Mouse (Mus musculus) intestine, postnatal 0 days (tissue): ENCODE measurements around the gene Zc2hc1b. TPM values are rescaled to one million over a fixed set of nuclear protein-coding genes. Genes with fewer than 3 reads are reported as not detected.

Source experiments
- ATAC-seq: fragments of 200-750 bp; cut with Nextera tagmentation; 2 replicates; pipeline ENCODE4 v1.8.0; 2017; ENCODE audit warnings: mild to moderate bottlenecking, moderate TSS enrichment, moderate library complexity
- H3K27ac ChIP-seq: fragments of 300-500 bp; sonication (generic); 2 replicates; pipeline ENCODE4 v1.5.1; 2014; ENCODE audit warnings: mild to moderate bottlenecking, low read depth, low read length, moderate library complexity
- H3K27me3 ChIP-seq: fragments of 300-500 bp; sonication (generic); replicated peaks from 2 replicates; pipeline ENCODE4 v1.6.1; 2014; ENCODE audit warnings: low read length, mixed read lengths; ENCODE audit not compliant: control insufficient read depth, insufficient read depth
- H3K36me3 ChIP-seq: fragments of 300-500 bp; sonication (generic); 2 replicates; pipeline ENCODE4 v1.6.1; 2014; ENCODE audit warnings: mild to moderate bottlenecking, moderate library complexity; ENCODE audit not compliant: control insufficient read depth, insufficient read depth
- H3K4me1 ChIP-seq: fragments of 300-500 bp; sonication (generic); replicated peaks from 2 replicates; pipeline ENCODE4 v1.6.1; 2014; ENCODE audit warnings: antibody characterized with exemption, low read length, mixed read lengths; ENCODE audit not compliant: control insufficient read depth, insufficient read depth
- H3K4me2 ChIP-seq: fragments of 300-500 bp; sonication (generic); replicated peaks from 2 replicates; pipeline ENCODE4 v1.6.1; 2014; ENCODE audit warnings: low read depth, mild to moderate bottlenecking, moderate library complexity
- H3K4me3 ChIP-seq: fragments of 300-500 bp; sonication (generic); 2 replicates; pipeline ENCODE4 v1.5.1; 2014; ENCODE audit warnings: low read depth, low read length
- H3K9ac ChIP-seq: fragments of 300-500 bp; sonication (generic); 2 replicates; pipeline ENCODE4 v1.6.1; 2014; ENCODE audit warnings: mild to moderate bottlenecking, low read depth, low read length
- H3K9me3 ChIP-seq: fragments of 300-500 bp; sonication (generic); 2 replicates; pipeline ENCODE4 v1.6.1; 2016; ENCODE audit warnings: mixed run types; ENCODE audit not compliant: control insufficient read depth
- CTCF ChIP-seq: sonication (generic); IDR thresholded peaks from 2 replicates; pipeline ENCODE4 v1.5.1; 2016; ENCODE audit warnings: low read depth, mild to moderate bottlenecking, control low read depth, antibody characterized with exemption, moderate library complexity
- WGBS: fragments of 180-500 bp; shearing (Covaris S2); extraction: QIAGEN DNeasy Blood & Tissue Kit; methylation state at CpG from one replicate; pipeline ENCODE4 v1.1.7; 2014; 5-methylcytosine and 5-hydroxymethylcytosine counted together
- polyA plus RNA-seq: library from polyadenylated mRNA; unstranded; fragments of >200 nt; fragmentation: Nextera tagmentation; extraction: Ambion mirVana; gene quantifications from 2 replicates; pipeline ENCODE4 v1.2.1, GENCODE M21; 2015

Gene Zc2hc1b
- polyA plus RNA-seq, 1 experiment from 2014 or later: not detected

GRCm38 (mm10) chr10:13184170-13184766, 6.4 kb upstream of the Zc2hc1b start:
- H3K9ac ChIP-seq: no peak overlapping the region
- H3K4me3 ChIP-seq: no peak overlapping the region
- H3K4me2 ChIP-seq: no peak overlapping the region
- no peak overlapping the region for H3K27ac ChIP-seq
- no peak for ATAC-seq
- no peaks in the 10 kb centered on the region for H3K27me3 ChIP-seq
- H3K36me3 ChIP-seq: peaks cover 72% of the 10 kb centered on the region
- 87% methylated on average over 4 of the region's 4 CpGs for WGBS
- H3K4me1 ChIP-seq: no peaks in the 10 kb centered on the region
- no peak for TF ChIP-seq CTCF
- no peaks in the 10 kb centered on the region for H3K9me3 ChIP-seq

- ATAC-seq: no peak
- Histone ChIP-seq H3K27ac (no peak overlapping the region), H3K4me2 (no peak overlapping the region), H3K4me1 (no peaks in the 10 kb centered on the region), H3K36me3 (peaks cover 73% of the 10 kb centered on the region), H3K4me3 (no peak overlapping the region), H3K27me3 (no peaks in the 10 kb centered on the region), H3K9ac (no peak overlapping the region), H3K9me3 (no peaks in the 10 kb centered on the region)
- 74% methylated on average over 7 of the region's 7 CpGs for WGBS
- TF ChIP-seq CTCF: no peak
Observed at GRCm38 (mm10) chr10:13180211-13180610, 2.4 kb upstream of the Zc2hc1b start.

GRCm38 (mm10) chr10:13175866-13176265, 2.0 kb downstream of the Zc2hc1b start:
- H3K9ac ChIP-seq: no peak overlapping the region
- H3K36me3 ChIP-seq: peaks cover 36% of the 10 kb centered on the region
- 0 out of 2 replicates have a peak, but pooled peaks cover 3% of the 10 kb centered on the region for H3K4me1 ChIP-seq
- no peaks in the 10 kb centered on the region for H3K9me3 ChIP-seq
- 75% methylated on average over 7 of the region's 7 CpGs for WGBS
- no peak overlapping the region for H3K4me2 ChIP-seq
- TF ChIP-seq CTCF: no peak
- H3K27ac ChIP-seq: no peak overlapping the region
- H3K4me3 ChIP-seq: no peak overlapping the region
- H3K27me3 ChIP-seq: no peaks in the 10 kb centered on the region
- no peak for ATAC-seq

- WGBS: 43% methylated on average over 10 of the region's 10 CpGs
- ATAC-seq: no peak
- Histone ChIP-seq H3K4me2 (no peak overlapping the region), H3K9me3 (no peaks in the 10 kb centered on the region), H3K27me3 (no peaks in the 10 kb centered on the region), H3K9ac (no peak overlapping the region), H3K4me1 (0 out of 2 replicates have a peak, but pooled peaks cover 3% of the 10 kb centered on the region), H3K4me3 (no peak overlapping the region), H3K27ac (no peak overlapping the region), H3K36me3 (peaks cover 14% of the 10 kb centered on the region; the same call in 1 of the 2 replicates)
- TF ChIP-seq CTCF: no peak
Observed at GRCm38 (mm10) chr10:13172798-13173221, 5.0 kb downstream of the Zc2hc1b start.

- ATAC-seq: no peak
- H3K9me3 ChIP-seq: no peaks in the 10 kb centered on the region
- H3K27ac ChIP-seq: no peak overlapping the region
- H3K9ac ChIP-seq: no peak overlapping the region
- 0 out of 2 replicates have a peak, but pooled peaks cover 3% of the 10 kb centered on the region for H3K4me1 ChIP-seq
- no peak overlapping the region for H3K4me3 ChIP-seq
- H3K27me3 ChIP-seq: no peaks in the 10 kb centered on the region
- H3K36me3 ChIP-seq: peaks cover 3% of the 10 kb centered on the region; the same call in 1 of the 2 replicates
- no peak overlapping the region for H3K4me2 ChIP-seq
- 57% methylated on average over 2 of the region's 2 CpGs for WGBS
- no peak for TF ChIP-seq CTCF
Observed at GRCm38 (mm10) chr10:13171461-13171860, 6.4 kb downstream of the Zc2hc1b start.

- no peak for TF ChIP-seq CTCF
- H3K4me1 ChIP-seq: 0 out of 2 replicates have a peak, but pooled peaks cover 3% of the 10 kb centered on the region
- H3K27me3 ChIP-seq: no peaks in the 10 kb centered on the region
- no peak overlapping the region for H3K4me3 ChIP-seq
- H3K4me2 ChIP-seq: no peak overlapping the region
- no peaks in the 10 kb centered on the region for H3K9me3 ChIP-seq
- ATAC-seq: no peak
- no peak overlapping the region for H3K9ac ChIP-seq
- no peaks in the 10 kb centered on the region for H3K36me3 ChIP-seq
- H3K27ac ChIP-seq: no peak overlapping the region
- 53% methylated on average over 12 of the region's 12 CpGs for WGBS
Observed at GRCm38 (mm10) chr10:13170739-13171448, 6.9 kb downstream of the Zc2hc1b start.
